Mouse (Mus musculus): ENCODE measurements at regions not wholly inside any gene's neighbourhood (a gene's known extent, or its start where the extent isn't known, plus 50 kb on each side); places are given as distances from the start of the nearest gene placed in this dataset.

DNA sequence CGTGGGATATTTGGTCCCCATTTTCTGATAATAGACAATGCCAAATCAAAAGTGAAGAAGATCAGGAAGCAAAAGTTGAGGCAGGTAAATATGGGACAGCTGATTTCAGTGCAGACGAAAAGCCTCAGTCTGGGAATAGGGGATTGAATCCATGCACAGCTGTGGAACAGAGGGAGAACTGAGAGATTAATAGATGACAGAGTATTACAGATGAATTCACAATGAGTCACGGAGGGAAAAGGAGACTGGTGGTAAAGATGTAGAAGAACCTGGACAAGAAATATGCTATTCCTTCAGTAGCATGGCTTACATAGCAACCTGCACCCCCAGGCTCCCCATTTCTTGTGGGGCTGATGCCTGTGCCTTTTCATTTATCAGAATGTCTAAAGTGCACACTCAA lies 810.4 kb downstream of the Ttll7 start:
- TF ChIP-seq CTCF (IDR thresholded peaks at IDR 0.05; ENCODE audit: control insufficient read depth, insufficient read depth, insufficient read length) (no peak), CEBPB (IDR thresholded peaks at IDR 0.05; ENCODE audit: low read depth) (no peak), USF1 (IDR thresholded peaks at IDR 0.05; ENCODE audit: low read depth) (no peak), MAX (IDR thresholded peaks at IDR 0.05) (no peak), FOSL1 (IDR thresholded peaks at IDR 0.05; ENCODE audit: insufficient read depth, low read length, poor library complexity, severe bottlenecking) (no peak)
